Mouse (Mus musculus) embryonic facial prominence, embryonic 11.5 days (tissue): ENCODE data around the gene Bcar3. TPM values are rescaled to one million over a fixed set of nuclear protein-coding genes. Genes with fewer than 3 reads are reported as not detected.

ENCODE experiments used
- ATAC-seq: fragments of 200-750 bp; cut with Nextera tagmentation; replicated peaks from 2 replicates; pipeline ENCODE4 v1.8.0; 2017; ENCODE audit warnings: low read depth; ENCODE audit not compliant: insufficient number of reproducible peaks, low FRiP score, low TSS enrichment
- DNase-seq: peaks from one replicate; pipeline ENCODE4 v3.0.0-alpha.2; 2015; ENCODE audit warnings: low spot score
- H3K27ac ChIP-seq: fragments of 300-500 bp; sonication (generic); replicated peaks from 2 replicates; pipeline ENCODE4 v1.5.1; 2014; ENCODE audit warnings: mild to moderate bottlenecking, low read depth, low read length, control low read depth
- H3K27me3 ChIP-seq: fragments of 300-500 bp; sonication (generic); 2 replicates; pipeline ENCODE4 v1.6.1; 2014; ENCODE audit warnings: mild to moderate bottlenecking, low read length, moderate library complexity, mixed read lengths; ENCODE audit not compliant: control insufficient read depth, insufficient read depth
- H3K36me3 ChIP-seq: fragments of 300-500 bp; sonication (generic); replicated peaks from 2 replicates; pipeline ENCODE4 v1.6.1; 2014; ENCODE audit warnings: low read depth, mild to moderate bottlenecking, low read length, moderate library complexity, mixed read lengths; ENCODE audit not compliant: control insufficient read depth, insufficient read depth
- H3K4me1 ChIP-seq: fragments of 300-500 bp; sonication (generic); 2 replicates; pipeline ENCODE4 v1.6.1; 2014; ENCODE audit warnings: low read length, mixed read lengths; ENCODE audit not compliant: control insufficient read depth, insufficient read depth
- H3K4me2 ChIP-seq: fragments of 300-500 bp; sonication (generic); 2 replicates; pipeline ENCODE4 v1.6.1; 2014; ENCODE audit warnings: low read depth, mild to moderate bottlenecking, control low read depth, low read length, moderate library complexity
- H3K4me3 ChIP-seq: fragments of 300-500 bp; sonication (generic); 2 replicates; pipeline ENCODE4 v1.5.1; 2014; ENCODE audit warnings: low read depth, low read length, control low read depth
- H3K9ac ChIP-seq: fragments of 300-500 bp; sonication (generic); replicated peaks from 2 replicates; pipeline ENCODE4 v1.6.1; 2014; ENCODE audit warnings: mild to moderate bottlenecking, control low read depth, low read length
- H3K9me3 ChIP-seq: fragments of 300-500 bp; sonication (generic); replicated peaks from 2 replicates; pipeline ENCODE4 v1.6.1; 2016; ENCODE audit warnings: mild to moderate bottlenecking, low read length, inconsistent platforms, mixed read lengths; ENCODE audit not compliant: control insufficient read depth
- WGBS: fragments of 180-500 bp; shearing (Covaris S2); extraction: QIAGEN DNeasy Blood & Tissue Kit; methylation state at CpG from one replicate; pipeline ENCODE4 v1.1.7; 2014; 5-methylcytosine and 5-hydroxymethylcytosine counted together
- polyA plus RNA-seq: library from polyadenylated mRNA; unstranded; fragments of >200 nt; fragmentation: Nextera tagmentation; extraction: Ambion mirVana; gene quantifications from 2 replicates; pipeline ENCODE4 v1.2.1, GENCODE M21; 2014

The Bcar3 gene
- polyA plus RNA-seq, 1 experiment from 2014 or later = 8.4 TPM

- Histone ChIP-seq H3K4me1 (no peaks in the 10 kb centered on the region), H3K9me3 (no peaks in the 10 kb centered on the region), H3K4me2 (no peak overlapping the region), H3K9ac (no peak overlapping the region), H3K36me3 (no peaks in the 10 kb centered on the region), H3K4me3 (no peak overlapping the region), H3K27me3 (no peaks in the 10 kb centered on the region), H3K27ac (no peak overlapping the region)
- WGBS = 84% methylated on average over 5 of the region's 5 CpGs
- no peak for DNase-seq
- no peak for ATAC-seq
These were observed 50.4 kb downstream of the Bcar3 start for GRCm38 (mm10) chr3:122344350-122344749.

GRCm38 (mm10) chr3:122345977-122346472 is 52.1 kb downstream of the Bcar3 start:
- 85% methylated on average over 1 of the region's 1 CpGs for WGBS
- no peak for ATAC-seq

GRCm38 (mm10) chr3:122346600-122346999 is 52.7 kb downstream of the Bcar3 start:
- Histone ChIP-seq H3K9ac (no peak overlapping the region), H3K27ac (no peak overlapping the region), H3K27me3 (no peaks in the 10 kb centered on the region), H3K4me1 (no peaks in the 10 kb centered on the region), H3K9me3 (no peaks in the 10 kb centered on the region), H3K4me3 (no peak overlapping the region), H3K4me2 (no peak overlapping the region), H3K36me3 (no peaks in the 10 kb centered on the region)
- 89% methylated on average over 2 of the region's 2 CpGs for WGBS
- ATAC-seq (no peak), DNase-seq (no peak)

More at GRCm38 (mm10) chr3:122345977-122346472, 52.1 kb downstream of the Bcar3 start:
- Histone ChIP-seq H3K9me3 (no peaks in the 10 kb centered on the region), H3K36me3 (no peaks in the 10 kb centered on the region), H3K27me3 (no peaks in the 10 kb centered on the region), H3K9ac (no peak overlapping the region), H3K4me1 (no peaks in the 10 kb centered on the region), H3K27ac (no peak overlapping the region), H3K4me2 (no peak overlapping the region), H3K4me3 (no peak overlapping the region)
- DNase-seq = no peak

- DNase-seq (no peak), ATAC-seq (no peak)
- WGBS = 91% methylated on average over 5 of the region's 5 CpGs
- H3K36me3 ChIP-seq = no peaks in the 10 kb centered on the region
- H3K4me2 ChIP-seq = no peak overlapping the region
- H3K9me3 ChIP-seq = no peaks in the 10 kb centered on the region
- no peak overlapping the region for H3K4me3 ChIP-seq
- no peaks in the 10 kb centered on the region for H3K4me1 ChIP-seq
- H3K9ac ChIP-seq = no peak overlapping the region
- no peak overlapping the region for H3K27ac ChIP-seq
- no peaks in the 10 kb centered on the region for H3K27me3 ChIP-seq
These were observed 54.7 kb downstream of the Bcar3 start for GRCm38 (mm10) chr3:122348677-122349076.

DNA sequence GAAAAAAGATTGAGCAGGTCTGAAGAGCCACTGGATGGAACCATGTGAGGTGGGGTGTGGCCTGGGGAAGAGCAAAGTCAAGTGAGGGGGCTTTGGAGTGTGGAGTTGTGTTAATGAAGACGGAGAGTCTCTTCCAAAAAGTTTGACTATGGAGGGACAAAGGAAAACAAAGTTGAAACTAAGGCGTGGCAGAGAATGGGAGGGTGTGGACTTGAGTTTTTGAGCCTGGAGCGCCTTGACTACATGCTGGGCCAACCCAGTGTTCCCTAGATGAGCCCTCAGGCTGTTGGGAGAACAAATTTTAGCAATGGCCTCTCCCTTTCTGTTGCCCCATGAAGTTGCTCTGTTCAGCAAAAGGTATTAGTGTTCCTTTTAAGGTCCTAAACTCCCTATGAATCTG is 58.9 kb downstream of the Bcar3 start:
- Histone ChIP-seq H3K4me3 (no peak overlapping the region), H3K4me1 (no peaks in the 10 kb centered on the region), H3K27ac (no peak overlapping the region), H3K36me3 (no peaks in the 10 kb centered on the region), H3K9me3 (no peaks in the 10 kb centered on the region), H3K27me3 (no peaks in the 10 kb centered on the region), H3K4me2 (no peak overlapping the region), H3K9ac (no peak overlapping the region)
- ATAC-seq (no peak), DNase-seq (no peak)
- 84% methylated on average over 3 of the region's 3 CpGs for WGBS

DNA sequence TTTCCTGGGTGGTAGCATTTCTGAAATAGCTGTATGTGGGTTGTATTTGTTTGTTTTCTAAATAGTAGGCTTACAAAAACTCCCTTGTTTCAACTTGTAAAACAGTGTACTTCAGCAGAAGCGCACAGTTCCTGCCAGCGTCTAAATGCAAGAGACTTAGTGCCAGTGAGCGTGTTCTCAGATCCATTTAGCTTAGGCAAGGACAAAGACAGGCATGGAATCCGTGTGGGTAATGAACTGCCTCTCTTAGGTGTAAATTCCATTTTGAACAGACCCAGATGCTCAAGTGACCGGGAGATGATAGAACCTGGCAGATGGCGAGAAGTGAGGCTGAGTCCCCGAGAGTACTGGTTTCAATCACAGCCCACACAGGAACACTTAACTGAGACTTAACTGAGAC is 65.5 kb downstream of the Bcar3 start:
- Histone ChIP-seq H3K4me2 (no peak overlapping the region), H3K4me3 (no peak overlapping the region), H3K27me3 (no peaks in the 10 kb centered on the region), H3K9ac (no peak overlapping the region), H3K4me1 (no peaks in the 10 kb centered on the region; the same call in 1 of the 2 replicates), H3K9me3 (no peaks in the 10 kb centered on the region), H3K36me3 (no peaks in the 10 kb centered on the region), H3K27ac (no peak overlapping the region)
- no peak for ATAC-seq
- peak; percentile 24 for DNase-seq
- WGBS = 61% methylated on average over 7 of the region's 7 CpGs

DNA sequence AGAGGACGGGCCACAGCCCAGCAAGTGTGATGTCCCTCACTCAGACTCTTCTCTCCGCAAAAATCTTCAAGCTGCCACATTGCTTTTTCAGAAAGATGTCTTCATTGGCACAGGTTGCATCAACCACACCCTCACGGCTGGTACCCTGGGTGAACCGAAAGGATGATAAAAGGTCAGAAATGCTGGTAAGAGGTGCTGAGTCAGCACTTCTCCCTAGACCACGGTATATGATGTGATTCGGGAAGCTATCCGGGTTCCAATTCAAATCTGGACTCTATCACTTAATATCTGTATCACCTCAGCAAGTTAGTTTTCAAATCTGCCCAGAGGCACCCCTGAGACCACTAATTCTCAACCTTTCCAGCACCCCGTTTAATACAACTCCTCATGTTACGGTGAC is 66.0 kb downstream of the Bcar3 start:
- no peak overlapping the region for H3K4me3 ChIP-seq
- no peak overlapping the region for H3K9ac ChIP-seq
- no peak overlapping the region for H3K27ac ChIP-seq
- no peak for DNase-seq
- H3K36me3 ChIP-seq = no peaks in the 10 kb centered on the region
- 88% methylated on average over 9 of the region's 9 CpGs for WGBS
- H3K9me3 ChIP-seq = no peaks in the 10 kb centered on the region
- no peak overlapping the region for H3K4me2 ChIP-seq
- H3K4me1 ChIP-seq = no peaks in the 10 kb centered on the region; the same call in 1 of the 2 replicates
- no peak for ATAC-seq
- no peaks in the 10 kb centered on the region for H3K27me3 ChIP-seq

DNA sequence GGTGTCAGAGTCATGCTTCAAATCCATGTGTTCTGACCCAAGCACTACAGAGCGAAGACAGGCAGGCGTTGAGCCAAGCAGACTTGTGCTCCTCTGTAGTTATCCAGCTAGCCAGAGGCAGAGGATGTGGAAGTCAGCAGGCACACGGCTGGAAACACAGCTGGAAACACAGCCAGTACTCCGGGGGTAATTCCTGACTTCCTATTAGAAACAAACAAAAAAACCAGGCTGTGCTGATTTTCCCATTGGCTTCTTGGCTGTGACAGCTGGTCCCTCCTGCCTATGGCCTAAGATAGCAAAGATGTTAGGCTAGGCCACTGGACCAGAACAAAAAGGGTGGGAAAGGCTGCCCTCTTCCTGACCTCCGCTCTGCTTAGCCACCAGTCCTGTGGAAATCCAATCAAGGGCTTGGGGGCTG is 66.8 kb downstream of the Bcar3 start:
- no peaks in the 10 kb centered on the region for H3K9me3 ChIP-seq
- ATAC-seq (peak; percentile 56; the same call in 1 of the 2 replicates), DNase-seq (peak; percentile 56)
- H3K9ac ChIP-seq = no peak overlapping the region
- no peaks in the 10 kb centered on the region for H3K27me3 ChIP-seq
- H3K4me3 ChIP-seq = no peak overlapping the region
- H3K4me1 ChIP-seq = no peaks in the 10 kb centered on the region; the same call in 1 of the 2 replicates
- no peak overlapping the region for H3K4me2 ChIP-seq
- WGBS = 22% methylated on average over 5 of the region's 5 CpGs
- no peak overlapping the region for H3K27ac ChIP-seq
- no peaks in the 10 kb centered on the region for H3K36me3 ChIP-seq
